Mouse (Mus musculus) right cerebral cortex, postnatal 4 days (tissue): ENCODE data around the gene Aatk.

ENCODE experiments used
- DNase-seq: peaks from one replicate; pipeline ENCODE4 v3.0.0-alpha.2; 2022

The Aatk gene

GRCm38 (mm10) chr11:120051124-120051811 lies 4.3 kb upstream of the Aatk start:
- DNase-seq, result no peak

GRCm38 (mm10) chr11:120049067-120049466 lies 2.1 kb upstream of the Aatk start:
- no peak for DNase-seq

GRCm38 (mm10) chr11:120048252-120048556 lies 1.2 kb upstream of the Aatk start:
- peak; percentile 78 for DNase-seq

- peak; percentile 33 for DNase-seq
Measured at GRCm38 (mm10) chr11:120047531-120048251, 724 bp upstream of the Aatk start.

- DNase-seq, result peak; percentile 68
Measured at GRCm38 (mm10) chr11:120045839-120046552, 971 bp downstream of the Aatk start.

GRCm38 (mm10) chr11:120045341-120045740 lies 1.6 kb downstream of the Aatk start:
- DNase-seq, result no peak

- no peak for DNase-seq
Measured at GRCm38 (mm10) chr11:120042141-120042838, 4.7 kb downstream of the Aatk start.

- no peak for DNase-seq
Measured at GRCm38 (mm10) chr11:120041191-120042123, 5.5 kb downstream of the Aatk start.

GRCm38 (mm10) chr11:120040440-120040839 lies 6.5 kb downstream of the Aatk start:
- no peak for DNase-seq

- DNase-seq, result no peak
Measured at GRCm38 (mm10) chr11:120039581-120039980, 7.4 kb downstream of the Aatk start.

GRCm38 (mm10) chr11:120034762-120035161 lies 12.2 kb downstream of the Aatk start:
- no peak for DNase-seq

GRCm38 (mm10) chr11:120034306-120034705 lies 12.7 kb downstream of the Aatk start:
- no peak for DNase-seq

GRCm38 (mm10) chr11:120033473-120033872 lies 13.5 kb downstream of the Aatk start:
- DNase-seq, result no peak

- no peak for DNase-seq
Measured at GRCm38 (mm10) chr11:120032052-120032451, 14.9 kb downstream of the Aatk start.

GRCm38 (mm10) chr11:120030145-120030901 lies 16.6 kb downstream of the Aatk start:
- DNase-seq, result peak; percentile 47

GRCm38 (mm10) chr11:120029431-120030144 lies 17.4 kb downstream of the Aatk start:
- no peak for DNase-seq

GRCm38 (mm10) chr11:120028319-120029092 lies 18.5 kb downstream of the Aatk start:
- no peak for DNase-seq

- no peak for DNase-seq
Measured at GRCm38 (mm10) chr11:120026941-120027340, 20.0 kb downstream of the Aatk start.

GRCm38 (mm10) chr11:120022841-120023240 lies 24.1 kb downstream of the Aatk start:
- DNase-seq, result no peak

- DNase-seq, result no peak
Measured at GRCm38 (mm10) chr11:120022216-120022615, 24.8 kb downstream of the Aatk start.
